Mouse (Mus musculus) heart, postnatal 0 days (tissue): Measurements from ENCODE around the gene Tor4a. TPM values are rescaled to one million over a fixed set of nuclear protein-coding genes. Genes with fewer than 3 reads are reported as not detected.

ENCODE experiments used
- ATAC-seq: fragments of 200-750 bp; cut with Nextera tagmentation; 2 replicates; pipeline ENCODE4 v1.8.0; 2017; ENCODE audit warnings: low read depth, moderate number of reproducible peaks, moderate library complexity; ENCODE audit not compliant: insufficient read depth
- DNase-seq: peaks from one replicate; pipeline ENCODE4 v3.0.0-alpha.2; 2016; ENCODE audit warnings: low spot score
- H3K27ac ChIP-seq: fragments of 300-500 bp; sonication (generic); 2 replicates; pipeline ENCODE4 v1.5.1; 2014; ENCODE audit warnings: low read depth, mild to moderate bottlenecking
- H3K27me3 ChIP-seq: fragments of 300-500 bp; sonication (generic); 2 replicates; pipeline ENCODE4 v1.6.1; 2014; ENCODE audit warnings: low read length, mixed read lengths; ENCODE audit not compliant: control insufficient read depth, insufficient read depth
- H3K36me3 ChIP-seq: fragments of 300-500 bp; sonication (generic); replicated peaks from 2 replicates; pipeline ENCODE4 v1.6.1; 2014; ENCODE audit warnings: low read length, mixed read lengths; ENCODE audit not compliant: control insufficient read depth, insufficient read depth
- H3K4me1 ChIP-seq: fragments of 300-500 bp; sonication (generic); 2 replicates; pipeline ENCODE4 v1.6.1; 2014; ENCODE audit warnings: antibody characterized with exemption; ENCODE audit not compliant: control insufficient read depth, insufficient read depth
- H3K4me2 ChIP-seq: fragments of 300-500 bp; sonication (generic); 2 replicates; pipeline ENCODE4 v1.6.1; 2014; ENCODE audit warnings: low read depth, mild to moderate bottlenecking, low read length, moderate library complexity
- H3K4me3 ChIP-seq: fragments of 300-500 bp; sonication (generic); 2 replicates; pipeline ENCODE4 v1.5.1; 2014; ENCODE audit warnings: low read depth, low read length
- H3K9ac ChIP-seq: fragments of 300-500 bp; sonication (generic); replicated peaks from 2 replicates; pipeline ENCODE4 v1.6.1; 2014; ENCODE audit warnings: low read depth, low read length, mixed read lengths
- H3K9me3 ChIP-seq: fragments of 300-500 bp; sonication (generic); replicated peaks from 2 replicates; pipeline ENCODE4 v1.6.1; 2016; ENCODE audit warnings: low read length; ENCODE audit not compliant: control insufficient read depth
- CTCF ChIP-seq: IDR thresholded peaks from 2 replicates; pipeline ENCODE4 v1.5.1; 2016; ENCODE audit warnings: antibody characterized with exemption, control low read depth, low read depth
- EP300 ChIP-seq: IDR thresholded peaks from 2 replicates; pipeline ENCODE4 v1.6.1; 2016; ENCODE audit warnings: antibody characterized with exemption, low read depth
- WGBS: fragments of 180-500 bp; shearing (Covaris S2); extraction: QIAGEN DNeasy Blood & Tissue Kit; methylation state at CpG from one replicate; pipeline ENCODE4 v1.1.7; 2014; 5-methylcytosine and 5-hydroxymethylcytosine counted together
- polyA plus RNA-seq: library from polyadenylated mRNA; unstranded; fragments of >200 nt; fragmentation: Nextera tagmentation; extraction: Ambion mirVana; gene quantifications from 2 replicates; pipeline ENCODE4 v1.2.1, GENCODE M21; 2015
- total RNA-seq: library from RNA; depleted of rRNA; stranded (reverse); fragments of >200 nt; gene quantifications from 2 replicates; pipeline ENCODE4 v1.2.3, GENCODE M21; 2014; ENCODE audit warnings: low replicate concordance

Tor4a gene
- total and polyA plus RNA-seq, 2 experiments from 2014 or later = 4.4 to 8.6 TPM

GRCm38 (mm10) chr2:25234551-25235220, 38.0 kb upstream of the Tor4a start:
- H3K27me3 ChIP-seq = peaks cover 20% of the 10 kb centered on the region
- 49% methylated on average over 5 of the region's 5 CpGs for WGBS
- H3K36me3 ChIP-seq = no peaks in the 10 kb centered on the region
- H3K27ac ChIP-seq = no peak overlapping the region
- ATAC-seq = no peak
- no peak overlapping the region for H3K9ac ChIP-seq
- H3K4me2 ChIP-seq = no peak overlapping the region
- H3K9me3 ChIP-seq = no peaks in the 10 kb centered on the region
- no peak for TF ChIP-seq EP300
- no peak for TF ChIP-seq CTCF
- DNase-seq = no peak
- H3K4me1 ChIP-seq = no peaks in the 10 kb centered on the region
- no peak overlapping the region for H3K4me3 ChIP-seq

- H3K4me2 ChIP-seq = no peak within 1 kb of the TSS
- WGBS = 64% methylated on average over 3 of the region's 3 CpGs
- H3K4me1 ChIP-seq = no peaks in the 10 kb centered on the region
- TF ChIP-seq CTCF (no peak), EP300 (no peak)
- H3K9ac ChIP-seq = no peak within 1 kb of the TSS
- H3K27me3 ChIP-seq = peaks cover 15% of the 10 kb centered on the region; the same call in 1 of the 2 replicates
- H3K36me3 ChIP-seq = no peaks in the 10 kb centered on the region
- no peak for ATAC-seq
- DNase-seq = no peak
- no peaks in the 10 kb centered on the region for H3K9me3 ChIP-seq
- no peak within 1 kb of the TSS for H3K27ac ChIP-seq
- no peak within 1 kb of the TSS for H3K4me3 ChIP-seq
Observed at GRCm38 (mm10) chr2:25234050-25234449, 37.4 kb upstream of the Tor4a start, which contains the start of gene Slc34a3. Slc34a3 (minus strand) TSS chr2:25234364.

- Histone ChIP-seq H3K36me3 (no peaks in the 10 kb centered on the region), H3K27ac (no peak overlapping the region), H3K4me2 (no peak overlapping the region), H3K9ac (no peak overlapping the region), H3K27me3 (peaks cover 12% of the 10 kb centered on the region; the same call in 1 of the 2 replicates), H3K4me3 (no peak overlapping the region), H3K4me1 (peaks cover 3% of the 10 kb centered on the region; the same call in 1 of the 2 replicates), H3K9me3 (no peaks in the 10 kb centered on the region)
- no peak for ATAC-seq
- DNase-seq = no peak
- 71% methylated on average over 4 of the region's 4 CpGs for WGBS
- TF ChIP-seq EP300 = no peak
- TF ChIP-seq CTCF = no peak
Observed at GRCm38 (mm10) chr2:25233421-25233820, 36.7 kb upstream of the Tor4a start.

GRCm38 (mm10) chr2:25231038-25231437, 34.4 kb upstream of the Tor4a start:
- Histone ChIP-seq H3K4me3 (no peak overlapping the region), H3K27ac (no peak overlapping the region), H3K4me1 (peaks cover 9% of the 10 kb centered on the region), H3K9ac (no peak overlapping the region), H3K27me3 (peaks cover 9% of the 10 kb centered on the region; the same call in 1 of the 2 replicates), H3K36me3 (no peaks in the 10 kb centered on the region), H3K4me2 (no peak overlapping the region), H3K9me3 (no peaks in the 10 kb centered on the region)
- DNase-seq = no peak
- WGBS = 47% methylated on average over 12 of the region's 12 CpGs
- ATAC-seq = no peak
- TF ChIP-seq EP300 = no peak
- no peak for TF ChIP-seq CTCF

GRCm38 (mm10) chr2:25230581-25230980, 33.9 kb upstream of the Tor4a start:
- WGBS = 62% methylated on average over 7 of the region's 7 CpGs
- Histone ChIP-seq H3K27ac (no peak overlapping the region), H3K9me3 (no peaks in the 10 kb centered on the region), H3K4me1 (peaks cover 13% of the 10 kb centered on the region), H3K4me2 (no peak overlapping the region), H3K27me3 (peaks cover 8% of the 10 kb centered on the region; the same call in 1 of the 2 replicates), H3K9ac (no peak overlapping the region), H3K36me3 (no peaks in the 10 kb centered on the region), H3K4me3 (no peak overlapping the region)
- DNase-seq (no peak), ATAC-seq (no peak)
- TF ChIP-seq CTCF (no peak), EP300 (no peak)

GRCm38 (mm10) chr2:25229582-25229981, 32.9 kb upstream of the Tor4a start:
- Histone ChIP-seq H3K27ac (no peak overlapping the region), H3K4me1 (peaks cover 15% of the 10 kb centered on the region), H3K9ac (no peak overlapping the region), H3K36me3 (no peaks in the 10 kb centered on the region), H3K27me3 (0 out of 2 replicates have a peak, but pooled peaks cover 5% of the 10 kb centered on the region), H3K4me2 (no peak overlapping the region), H3K4me3 (no peak overlapping the region), H3K9me3 (no peaks in the 10 kb centered on the region)
- WGBS = 60% methylated on average over 5 of the region's 5 CpGs
- ATAC-seq = no peak
- TF ChIP-seq EP300 = no peak
- TF ChIP-seq CTCF = no peak
- no peak for DNase-seq
